Mouse (Mus musculus) liver, embryonic 15.5 days (tissue): ENCODE results near the gene Tesk2. TPM values are rescaled to one million over a fixed set of nuclear protein-coding genes. Genes with fewer than 3 reads are reported as not detected.

ENCODE experiments used
- ATAC-seq: fragments of 200-750 bp; cut with Nextera tagmentation; 2 replicates; pipeline ENCODE4 v1.8.0; 2017; ENCODE audit warnings: moderate number of reproducible peaks, mild to moderate bottlenecking, moderate library complexity; ENCODE audit not compliant: insufficient read depth
- H3K27ac ChIP-seq: fragments of 300-500 bp; sonication (generic); replicated peaks from 2 replicates; pipeline ENCODE4 v1.5.1; 2015; ENCODE audit warnings: mild to moderate bottlenecking, inconsistent platforms
- H3K27me3 ChIP-seq: fragments of 300-500 bp; sonication (generic); 2 replicates; pipeline ENCODE4 v1.6.1; 2015; ENCODE audit warnings: mild to moderate bottlenecking, inconsistent platforms
- H3K36me3 ChIP-seq: fragments of 300-500 bp; sonication (generic); replicated peaks from 2 replicates; pipeline ENCODE4 v1.6.1; 2015; ENCODE audit warnings: moderate library complexity, mild to moderate bottlenecking, inconsistent platforms
- H3K4me1 ChIP-seq: fragments of 300-500 bp; sonication (generic); replicated peaks from 2 replicates; pipeline ENCODE4 v1.6.1; 2015; ENCODE audit warnings: inconsistent platforms
- H3K4me2 ChIP-seq: fragments of 300-500 bp; sonication (generic); 2 replicates; pipeline ENCODE4 v1.6.1; 2015; ENCODE audit warnings: moderate library complexity, mild to moderate bottlenecking, inconsistent platforms
- H3K4me3 ChIP-seq: fragments of 300-500 bp; sonication (generic); replicated peaks from 2 replicates; pipeline ENCODE4 v1.5.1; 2015; ENCODE audit warnings: mild to moderate bottlenecking, inconsistent platforms
- H3K9ac ChIP-seq: fragments of 300-500 bp; sonication (generic); 2 replicates; pipeline ENCODE4 v1.6.1; 2015; ENCODE audit warnings: moderate library complexity, mild to moderate bottlenecking, inconsistent platforms
- H3K9me3 ChIP-seq: fragments of 300-500 bp; sonication (generic); replicated peaks from 2 replicates; pipeline ENCODE4 v1.6.1; 2016; ENCODE audit warnings: inconsistent platforms
- WGBS: fragments of 180-500 bp; shearing (Covaris S2); methylation state at CpG from one replicate; pipeline ENCODE4 v1.1.7; 2015; ENCODE audit warnings: mixed read lengths; ENCODE audit not compliant: insufficient replicate concordance; 5-methylcytosine and 5-hydroxymethylcytosine counted together
- polyA plus RNA-seq: library from polyadenylated mRNA; unstranded; fragments of >200 nt; fragmentation: Nextera tagmentation; extraction: Ambion mirVana; gene quantifications from 2 replicates; pipeline ENCODE4 v1.2.1, GENCODE M21; 2015

Gene Tesk2
- polyA plus RNA-seq, 1 experiment from 2014 or later = 4.7 TPM

GRCm38 (mm10) chr4:116719396-116719795 lies 1.4 kb upstream of the Tesk2 start:
- Histone ChIP-seq H3K4me3 (no peak overlapping the region), H3K27me3 (peaks cover 13% of the 10 kb centered on the region; the same call in 1 of the 2 replicates), H3K9me3 (no peaks in the 10 kb centered on the region), H3K4me1 (peaks cover 19% of the 10 kb centered on the region), H3K27ac (no peak overlapping the region), H3K4me2 (no peak overlapping the region), H3K36me3 (peaks cover 5% of the 10 kb centered on the region; the same call in 1 of the 2 replicates), H3K9ac (no peak overlapping the region)
- 13% methylated on average over 3 of the region's 3 CpGs for WGBS
- no peak for ATAC-seq

- Histone ChIP-seq H3K4me2 (peak overlapping the region; percentile 96), H3K4me1 (peaks cover 19% of the 10 kb centered on the region), H3K9me3 (no peaks in the 10 kb centered on the region), H3K36me3 (no peaks in the 10 kb centered on the region), H3K9ac (peak overlapping the region; percentile 78), H3K4me3 (peak overlapping the region; percentile 81), H3K27ac (peak overlapping the region; percentile 77), H3K27me3 (peaks cover 13% of the 10 kb centered on the region; the same call in 1 of the 2 replicates)
- peak; percentile 53 for ATAC-seq
- 1% methylated on average over 29 of the region's 29 CpGs for WGBS
These were observed 415 bp downstream of the Tesk2 start for GRCm38 (mm10) chr4:116721098-116721628.

- Histone ChIP-seq H3K4me3 (peak overlapping the region; percentile 81), H3K4me2 (peak overlapping the region; percentile 96), H3K27ac (no peak overlapping the region), H3K9ac (no peak overlapping the region), H3K36me3 (no peaks in the 10 kb centered on the region), H3K9me3 (no peaks in the 10 kb centered on the region), H3K27me3 (peaks cover 13% of the 10 kb centered on the region; the same call in 1 of the 2 replicates), H3K4me1 (peaks cover 19% of the 10 kb centered on the region)
- ATAC-seq = no peak
- 57% methylated on average over 7 of the region's 7 CpGs for WGBS
These were observed 1.5 kb downstream of the Tesk2 start for GRCm38 (mm10) chr4:116722230-116722629.

- H3K4me2 ChIP-seq = no peak overlapping the region
- 61% methylated on average over 5 of the region's 5 CpGs for WGBS
- H3K9me3 ChIP-seq = no peaks in the 10 kb centered on the region
- H3K4me3 ChIP-seq = no peak overlapping the region
- no peak overlapping the region for H3K27ac ChIP-seq
- no peaks in the 10 kb centered on the region for H3K36me3 ChIP-seq
- peaks cover 12% of the 10 kb centered on the region for H3K4me1 ChIP-seq
- no peak overlapping the region for H3K9ac ChIP-seq
- ATAC-seq = no peak
- peaks cover 13% of the 10 kb centered on the region; the same call in 1 of the 2 replicates for H3K27me3 ChIP-seq
These were observed 4.7 kb downstream of the Tesk2 start for GRCm38 (mm10) chr4:116725444-116725843.

- WGBS = 62% methylated on average over 3 of the region's 3 CpGs
- Histone ChIP-seq H3K27me3 (peaks cover 6% of the 10 kb centered on the region; the same call in 1 of the 2 replicates), H3K36me3 (no peaks in the 10 kb centered on the region), H3K4me2 (no peak overlapping the region), H3K4me3 (no peak overlapping the region), H3K27ac (no peak overlapping the region), H3K4me1 (peaks cover under 1% of the 10 kb centered on the region; the same call in 1 of the 2 replicates), H3K9me3 (no peaks in the 10 kb centered on the region), H3K9ac (no peak overlapping the region)
- no peak for ATAC-seq
These were observed 6.7 kb downstream of the Tesk2 start for GRCm38 (mm10) chr4:116727401-116727800.

GRCm38 (mm10) chr4:116729532-116729931 lies 8.8 kb downstream of the Tesk2 start:
- no peak for ATAC-seq
- H3K27me3 ChIP-seq = no peaks in the 10 kb centered on the region
- H3K27ac ChIP-seq = no peak overlapping the region
- no peak overlapping the region for H3K4me2 ChIP-seq
- H3K9ac ChIP-seq = no peak overlapping the region
- no peaks in the 10 kb centered on the region for H3K36me3 ChIP-seq
- no peak overlapping the region for H3K4me3 ChIP-seq
- no peaks in the 10 kb centered on the region for H3K4me1 ChIP-seq
- WGBS = 71% methylated on average over 3 of the region's 3 CpGs
- H3K9me3 ChIP-seq = no peaks in the 10 kb centered on the region

- Histone ChIP-seq H3K9ac (no peak overlapping the region), H3K36me3 (no peaks in the 10 kb centered on the region), H3K9me3 (no peaks in the 10 kb centered on the region), H3K27ac (no peak overlapping the region), H3K4me2 (no peak overlapping the region), H3K4me1 (no peaks in the 10 kb centered on the region), H3K27me3 (no peaks in the 10 kb centered on the region), H3K4me3 (no peak overlapping the region)
- no peak for ATAC-seq
- 56% methylated on average over 9 of the region's 9 CpGs for WGBS
These were observed 10.3 kb downstream of the Tesk2 start for GRCm38 (mm10) chr4:116731077-116731476.

- Histone ChIP-seq H3K27me3 (no peaks in the 10 kb centered on the region), H3K36me3 (no peaks in the 10 kb centered on the region), H3K9me3 (no peaks in the 10 kb centered on the region), H3K4me3 (no peak overlapping the region), H3K4me1 (no peaks in the 10 kb centered on the region), H3K9ac (no peak overlapping the region), H3K27ac (no peak overlapping the region), H3K4me2 (no peak overlapping the region)
- WGBS = 61% methylated on average over 5 of the region's 5 CpGs
- no peak for ATAC-seq
These were observed 11.6 kb downstream of the Tesk2 start for GRCm38 (mm10) chr4:116732355-116732754.

- H3K4me2 ChIP-seq = no peak overlapping the region
- no peak for ATAC-seq
- H3K4me1 ChIP-seq = no peaks in the 10 kb centered on the region
- H3K9ac ChIP-seq = no peak overlapping the region
- H3K36me3 ChIP-seq = no peaks in the 10 kb centered on the region
- H3K9me3 ChIP-seq = no peaks in the 10 kb centered on the region
- H3K27me3 ChIP-seq = no peaks in the 10 kb centered on the region
- WGBS = 56% methylated on average over 2 of the region's 2 CpGs
- H3K27ac ChIP-seq = no peak overlapping the region
- H3K4me3 ChIP-seq = no peak overlapping the region
These were observed 14.2 kb downstream of the Tesk2 start for GRCm38 (mm10) chr4:116734996-116735395.

GRCm38 (mm10) chr4:116738972-116739751 lies 18.4 kb downstream of the Tesk2 start:
- no peak overlapping the region for H3K4me3 ChIP-seq
- H3K9me3 ChIP-seq = no peaks in the 10 kb centered on the region
- H3K4me1 ChIP-seq = no peaks in the 10 kb centered on the region
- H3K27ac ChIP-seq = no peak overlapping the region
- H3K36me3 ChIP-seq = no peaks in the 10 kb centered on the region; the same call in 1 of the 2 replicates
- no peak overlapping the region for H3K4me2 ChIP-seq
- WGBS = 37% methylated on average over 9 of the region's 9 CpGs
- H3K9ac ChIP-seq = no peak overlapping the region
- no peaks in the 10 kb centered on the region for H3K27me3 ChIP-seq
- no peak for ATAC-seq

- no peak overlapping the region for H3K9ac ChIP-seq
- H3K4me1 ChIP-seq = no peaks in the 10 kb centered on the region; the same call in 1 of the 2 replicates
- no peak overlapping the region for H3K4me3 ChIP-seq
- 67% methylated on average over 2 of the region's 2 CpGs for WGBS
- no peak overlapping the region for H3K27ac ChIP-seq
- H3K27me3 ChIP-seq = no peaks in the 10 kb centered on the region
- ATAC-seq = no peak
- H3K9me3 ChIP-seq = no peaks in the 10 kb centered on the region
- H3K36me3 ChIP-seq = no peaks in the 10 kb centered on the region; the same call in 1 of the 2 replicates
- no peak overlapping the region for H3K4me2 ChIP-seq
These were observed 29.0 kb downstream of the Tesk2 start for GRCm38 (mm10) chr4:116749750-116750149.
